Mouse (Mus musculus): ENCODE measurements around the gene Orc3.

DNA sequence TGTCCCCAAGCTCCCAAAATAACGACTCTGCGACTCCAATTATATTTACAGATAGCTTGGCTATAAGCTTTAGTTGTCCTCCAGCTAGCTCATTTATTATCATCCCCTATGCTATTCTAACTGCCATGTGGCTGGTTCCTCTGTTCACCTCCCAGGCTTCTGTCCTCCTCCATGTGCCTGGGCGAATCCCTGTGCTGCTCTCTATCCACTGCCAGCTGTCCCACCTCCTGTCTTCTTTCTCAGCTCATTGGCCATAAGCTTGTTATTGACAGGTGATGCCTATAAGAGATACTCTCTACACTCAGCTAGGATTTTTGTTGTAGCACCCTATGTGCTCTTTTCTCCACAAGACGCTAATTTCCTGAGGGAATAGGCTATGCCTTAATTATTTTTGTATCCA is 23.1 kb upstream of the Orc3 start:
- TF ChIP-seq CTCF (IDR thresholded peaks at IDR 0.05; ENCODE audit: low read depth) (no peak), EP300 (optimal IDR thresholded peaks at IDR 0.05) (no peak)

Measured in stomach, postnatal 0 days (tissue).